Comparison of ENCODE assay signal across 8 mouse cellular contexts in genomic region chr11:101259261-101259712, GRCm38 (mm10). TPM values are rescaled to one million over a fixed set of nuclear protein-coding genes. Genes with fewer than 3 reads are reported as not detected.
A peak's percentile ranks its signal among the peaks of the same experiment; 100 is the strongest.
DNase-seq lines count a peak whose midpoint lies in the region; ATAC-seq lines count a peak whose summit lies in the region.

No protein-coding gene starts in this region.

- H3K4me2 ChIP-seq in heart, embryonic 15.5 days = peak overlapping the region; percentile 97

- H3K9me3 ChIP-seq in heart, embryonic 15.5 days (replicated peaks) = no peaks in the 10 kb centered on the region

- peak; percentile 80 for DNase-seq in ovary, adult 18-20 months (ENCODE audit: low spot score)
- no peak for DNase-seq in ovary, postnatal 10 days (ENCODE audit: low spot score)
- peak; percentile 75 to 78 for DNase-seq in layer of hippocampus, adult 8-10 months (ENCODE audit: low spot score in 2 of 2)
- DNase-seq in cerebellum, postnatal 36 days = no peak
- no peak for DNase-seq in adrenal gland, postnatal 36 days

- peak overlapping the region; percentile 82 for H3K27ac ChIP-seq in heart, embryonic 15.5 days

- peaks cover 74% of the 10 kb centered on the region for H3K4me1 ChIP-seq in heart, embryonic 15.5 days (replicated peaks)

- peak; percentile 36; the same call in 1 of the 2 replicates for ATAC-seq in heart, embryonic 15.5 days (replicated peaks; ENCODE audit: insufficient number of reproducible peaks, insufficient read depth, low FRiP score, low read depth)
- 0 out of 2 replicates have a peak, but pooled peaks have one; percentile 15 for ATAC-seq in megakaryocyte progenitor cell, adult 5-6 weeks (replicated peaks; ENCODE audit: poor library complexity)
- ATAC-seq in CD4-positive, CD25-positive, alpha-beta regulatory T cell, adult 4 months = no peak

- peaks cover 25% of the 10 kb centered on the region for H3K27me3 ChIP-seq in heart, embryonic 15.5 days

- H3K36me3 ChIP-seq in heart, embryonic 15.5 days = 0 out of 2 replicates have a peak, but pooled peaks cover 4% of the 10 kb centered on the region

- peak overlapping the region; percentile 65; the same call in 1 of the 2 replicates for H3K4me3 ChIP-seq in heart, embryonic 15.5 days

- WGBS in heart, embryonic 15.5 days = 13% methylated on average over 6 of the region's 6 CpGs

- 0 out of 2 replicates have a peak overlapping the region, but pooled peaks have one; percentile 22 for H3K9ac ChIP-seq in heart, embryonic 15.5 days

RNA-seq across cellular contexts. Expression of gene Wnk4, which starts 1.1 kb away (rescaled TPM):
- polyA plus RNA-seq in heart, embryonic 15.5 days (2015; fragmentation: Nextera tagmentation; extraction: Ambion mirVana) = 4.1 and 7.2 TPM in 2 replicates
- total RNA-seq in layer of hippocampus, adult 8-10 months (2022) = 10 to 100 TPM in 3 of 4 experiments, 1 to 10 TPM in 1; 9.0 to 11.6 (median 10.9) TPM
- not detected in 2 replicates for total RNA-seq in megakaryocyte progenitor cell, adult 5-6 weeks (2015)
- total RNA-seq in megakaryocyte progenitor cell, adult 5-6 weeks (2017) = not detected in 2 replicates
- total RNA-seq in adrenal gland, postnatal 36 days (2021) = 1 to 10 TPM; 1.5 to 2.5 TPM
- 1 to 10 TPM in 1 of 2 experiments, under 1 TPM in 1; 0.91 to 1.4 TPM for polyA plus RNA-seq in CD4-positive, CD25-positive, alpha-beta regulatory T cell, adult 4 months (2017; shearing (Covaris generic))

RNA-seq across cellular contexts. Expression of gene Vps25, which starts 5.8 kb away (rescaled TPM):
- polyA plus RNA-seq in heart, embryonic 15.5 days (2015; fragmentation: Nextera tagmentation; extraction: Ambion mirVana) = 89.1 and 106 TPM in 2 replicates
- 10 to 100 TPM; 59.1 to 76.6 (median 65.5) TPM for total RNA-seq in layer of hippocampus, adult 8-10 months (2022)
- 261 and 263 TPM in 2 replicates for total RNA-seq in megakaryocyte progenitor cell, adult 5-6 weeks (2015)
- total RNA-seq in megakaryocyte progenitor cell, adult 5-6 weeks (2017) = 70.4 and 86.9 TPM in 2 replicates
- total RNA-seq in adrenal gland, postnatal 36 days (2021) = 100 to 1,000 TPM in 1 of 2 experiments, 10 to 100 TPM in 1; 90.6 to 121 TPM
- polyA plus RNA-seq in CD4-positive, CD25-positive, alpha-beta regulatory T cell, adult 4 months (2017; shearing (Covaris generic)) = 100 to 1,000 TPM; 132 to 144 TPM

RNA-seq across cellular contexts. Expression of gene Ramp2, which starts 13.5 kb away (rescaled TPM):
- polyA plus RNA-seq in heart, embryonic 15.5 days (2015; fragmentation: Nextera tagmentation; extraction: Ambion mirVana) = 196 and 210 TPM in 2 replicates
- 10 to 100 TPM; 54.2 to 66.0 (median 64.6) TPM for total RNA-seq in layer of hippocampus, adult 8-10 months (2022)
- total RNA-seq in megakaryocyte progenitor cell, adult 5-6 weeks (2015) = 0.88 TPM in 1 of 2 replicates, not detected in the other
- total RNA-seq in megakaryocyte progenitor cell, adult 5-6 weeks (2017) = 1.9 TPM in 1 of 2 replicates, not detected in the other
- total RNA-seq in adrenal gland, postnatal 36 days (2021) = 10 to 100 TPM; 39.5 to 61.8 TPM
- not detected for polyA plus RNA-seq in CD4-positive, CD25-positive, alpha-beta regulatory T cell, adult 4 months (2017; shearing (Covaris generic))

RNA-seq across cellular contexts. Expression of gene Cntd1, which starts 19.5 kb away (rescaled TPM):
- 0.61 and 0.68 TPM in 2 replicates for polyA plus RNA-seq in heart, embryonic 15.5 days (2015; fragmentation: Nextera tagmentation; extraction: Ambion mirVana)
- total RNA-seq in layer of hippocampus, adult 8-10 months (2022) = 1 to 10 TPM in 1 of 4 experiments, under 1 TPM in 3; 0.16 to 1.4 (median 0.52) TPM
- 1.1 and 2.0 TPM in 2 replicates for total RNA-seq in megakaryocyte progenitor cell, adult 5-6 weeks (2015)
- 1.2 and 1.3 TPM in 2 replicates for total RNA-seq in megakaryocyte progenitor cell, adult 5-6 weeks (2017)
- under 1 TPM; 0.23 to 0.26 TPM for total RNA-seq in adrenal gland, postnatal 36 days (2021)
- polyA plus RNA-seq in CD4-positive, CD25-positive, alpha-beta regulatory T cell, adult 4 months (2017; shearing (Covaris generic)) = under 1 TPM in 1 of 2 experiments, not detected in 1; 0.97 TPM

RNA-seq across cellular contexts. Expression of gene Coa3, which starts 19.6 kb away (rescaled TPM):
- polyA plus RNA-seq in heart, embryonic 15.5 days (2015; fragmentation: Nextera tagmentation; extraction: Ambion mirVana) = 151 and 169 TPM in 2 replicates
- 10 to 100 TPM; 90.3 to 98.9 (median 91.4) TPM for total RNA-seq in layer of hippocampus, adult 8-10 months (2022)
- total RNA-seq in megakaryocyte progenitor cell, adult 5-6 weeks (2015) = 74.0 and 91.0 TPM in 2 replicates
- total RNA-seq in megakaryocyte progenitor cell, adult 5-6 weeks (2017) = 43.7 and 47.8 TPM in 2 replicates
- 10 to 100 TPM; 69.2 to 75.4 TPM for total RNA-seq in adrenal gland, postnatal 36 days (2021)
- 100 to 1,000 TPM; 132 to 135 TPM for polyA plus RNA-seq in CD4-positive, CD25-positive, alpha-beta regulatory T cell, adult 4 months (2017; shearing (Covaris generic))

Comparison
In these comparisons a context has a peak if more than half of its experiments do, and no peak if none do; other contexts are left out.
1. DNase-seq: peak in ovary, adult 18-20 months (single experiment) and layer of hippocampus, adult 8-10 months (2 of 2); none in ovary, postnatal 10 days (single experiment), cerebellum, postnatal 36 days (0 of 2) and adrenal gland, postnatal 36 days (0 of 2).
2. RNA of gene Ramp2, which starts 13.5 kb away (total RNA-seq): 54.2 to 66.0 TPM in layer of hippocampus, adult 8-10 months and 39.5 to 61.8 TPM in adrenal gland, postnatal 36 days; 0.88 to 1.9 TPM in megakaryocyte progenitor cell, adult 5-6 weeks; every median in the first group is over 10 times any median in the second.